Mouse (Mus musculus): ENCODE measurements around the gene Gm20388. TPM values are rescaled to one million over a fixed set of nuclear protein-coding genes. Genes with fewer than 3 reads are reported as not detected.

The Gm20388 gene
- total RNA-seq, 2 experiments from 2014 or later = 18.5 to 23.8 TPM

GRCm38 (mm10) chr8:124230496-124231175, 4320.0 kb downstream of the Gm20388 start:
- ATAC-seq (replicated peaks; ENCODE audit: poor library complexity, severe bottlenecking) = no peak

DNA sequence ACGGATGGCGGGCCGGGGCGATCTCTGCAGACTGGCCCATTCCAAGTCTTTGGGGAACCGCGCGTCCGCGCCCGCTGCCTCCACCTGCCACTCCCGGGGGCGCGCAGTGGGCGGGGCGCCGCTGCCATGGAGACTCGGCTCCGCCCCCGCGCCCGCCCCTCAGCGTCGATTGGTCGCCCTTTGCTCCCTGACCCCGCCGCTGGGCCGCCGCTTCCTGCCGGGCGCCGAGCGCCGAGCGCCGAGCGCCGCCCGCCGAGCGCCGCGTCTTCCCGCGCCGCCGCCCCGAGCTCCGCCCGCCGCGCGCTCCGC, 4320.5 kb downstream of the Gm20388 start, which contains the start of gene Galnt2:
Galnt2 (plus strand) TSS at position 216 of the 309 bp plus-strand sequence.
- ATAC-seq (replicated peaks; ENCODE audit: poor library complexity, severe bottlenecking) = peak; percentile 85

GRCm38 (mm10) chr8:124231485-124232279, 4321.0 kb downstream of the Gm20388 start:
- peak; percentile 22 for ATAC-seq (replicated peaks; ENCODE audit: poor library complexity, severe bottlenecking)

DNA sequence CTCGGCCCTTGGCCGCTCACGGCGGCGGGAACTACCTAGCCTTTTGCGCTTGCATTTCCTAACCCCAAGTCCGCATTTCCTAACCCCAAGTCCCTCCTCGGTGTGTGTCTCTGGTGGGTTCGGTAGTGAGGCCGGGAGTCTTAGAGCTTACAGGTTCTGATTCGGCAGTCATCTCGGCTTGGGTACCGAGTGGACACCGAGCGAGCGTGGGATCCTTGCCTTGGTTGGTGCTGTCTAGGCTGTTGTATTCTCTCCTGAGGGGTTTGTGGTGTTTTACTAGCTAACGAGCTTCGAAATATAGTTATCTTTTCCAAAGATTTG, 4321.6 kb downstream of the Gm20388 start:
- peak; percentile 17 for ATAC-seq (replicated peaks; ENCODE audit: poor library complexity, severe bottlenecking)

DNA sequence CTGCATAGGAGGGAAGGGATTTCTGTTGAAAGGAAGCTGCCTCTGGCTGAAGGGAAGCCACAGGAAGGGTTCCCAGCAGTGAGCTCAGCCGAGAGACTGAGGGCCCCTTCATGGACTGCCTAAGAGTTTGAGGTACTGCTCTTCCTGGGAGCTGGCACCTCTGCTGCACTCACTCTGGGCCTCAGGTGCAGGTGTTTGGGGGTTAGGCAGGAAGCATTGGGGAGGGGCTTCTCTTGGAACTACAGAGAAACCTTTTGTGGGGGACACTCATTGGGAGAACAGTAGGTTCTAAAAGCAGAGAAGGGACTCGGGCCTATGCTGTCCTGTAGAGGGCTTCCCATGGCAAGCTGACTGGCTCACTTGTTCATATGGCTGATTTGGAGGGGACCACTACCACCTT, 4323.9 kb downstream of the Gm20388 start:
- ATAC-seq (replicated peaks; ENCODE audit: poor library complexity, severe bottlenecking) = no peak

- ATAC-seq (replicated peaks; ENCODE audit: poor library complexity, severe bottlenecking) = no peak
Observed at GRCm38 (mm10) chr8:124235536-124235935, 4324.9 kb downstream of the Gm20388 start.

DNA sequence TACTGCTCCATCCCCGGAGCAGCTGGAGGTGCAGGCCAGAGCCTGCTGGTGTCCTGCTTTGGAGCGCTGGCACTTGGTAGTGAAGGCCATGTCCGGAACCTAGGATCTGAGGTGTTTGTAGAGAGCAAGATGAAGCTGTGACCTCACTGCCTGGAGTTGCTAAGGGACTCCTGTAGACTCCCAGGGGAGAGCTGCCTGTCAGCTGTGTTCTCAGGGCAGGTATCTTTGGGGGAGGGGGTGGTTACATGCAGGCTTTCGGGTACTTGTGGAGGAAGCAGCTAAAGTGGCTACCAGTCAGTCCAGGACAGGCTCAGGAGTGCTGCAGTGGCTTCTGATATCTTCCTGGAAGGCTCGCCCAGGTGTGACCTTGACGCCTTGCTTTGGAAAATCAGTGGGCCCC, 4328.7 kb downstream of the Gm20388 start:
- ATAC-seq (replicated peaks; ENCODE audit: poor library complexity, severe bottlenecking) = no peak

GRCm38 (mm10) chr8:124240932-124241331, 4330.3 kb downstream of the Gm20388 start:
- peak; percentile 61 for ATAC-seq (replicated peaks; ENCODE audit: poor library complexity, severe bottlenecking)

DNA sequence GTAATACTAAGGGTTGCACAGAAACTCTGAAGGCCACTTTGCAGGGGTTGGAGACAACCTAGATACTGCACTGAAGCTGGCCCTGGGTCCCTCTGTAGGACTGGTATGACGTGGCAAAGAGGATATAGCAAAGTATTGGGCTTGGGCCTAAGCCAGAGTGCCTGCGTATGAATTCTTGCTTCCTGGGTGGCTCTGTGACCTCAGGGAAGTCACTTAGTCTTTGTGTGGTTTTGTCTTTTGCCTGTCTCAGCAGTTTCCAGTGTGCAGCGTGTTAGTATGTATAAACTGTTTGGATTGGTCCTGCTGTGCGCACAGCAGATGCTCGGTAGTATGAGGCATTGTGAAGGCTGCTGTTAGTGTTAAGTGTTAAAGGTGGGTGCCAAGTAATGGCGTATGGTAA, 4331.6 kb downstream of the Gm20388 start:
- ATAC-seq (replicated peaks; ENCODE audit: poor library complexity, severe bottlenecking) = peak; percentile 52

DNA sequence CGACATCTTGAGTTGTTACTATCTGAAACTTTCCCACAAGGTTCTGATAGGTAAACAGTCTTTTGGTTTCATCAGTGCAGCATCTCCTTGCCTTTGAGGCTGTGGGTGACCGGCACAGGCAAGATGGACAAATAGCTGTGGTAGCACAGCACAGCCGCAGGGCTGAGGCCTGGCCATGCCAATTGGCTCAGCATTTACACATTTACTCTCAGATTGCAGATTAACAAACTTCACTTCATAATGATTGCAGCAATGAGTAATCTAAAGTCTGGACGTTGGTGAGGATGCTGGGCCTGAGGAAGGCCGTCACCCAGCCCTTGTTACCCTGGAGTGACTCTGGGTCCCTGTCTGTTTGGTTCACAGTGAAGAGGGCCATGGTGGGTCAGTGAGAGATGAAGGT, 4332.3 kb downstream of the Gm20388 start:
- ATAC-seq (replicated peaks; ENCODE audit: poor library complexity, severe bottlenecking) = no peak

GRCm38 (mm10) chr8:124247581-124247980, 4336.9 kb downstream of the Gm20388 start:
- peak; percentile 34 for ATAC-seq (replicated peaks; ENCODE audit: poor library complexity, severe bottlenecking)

DNA sequence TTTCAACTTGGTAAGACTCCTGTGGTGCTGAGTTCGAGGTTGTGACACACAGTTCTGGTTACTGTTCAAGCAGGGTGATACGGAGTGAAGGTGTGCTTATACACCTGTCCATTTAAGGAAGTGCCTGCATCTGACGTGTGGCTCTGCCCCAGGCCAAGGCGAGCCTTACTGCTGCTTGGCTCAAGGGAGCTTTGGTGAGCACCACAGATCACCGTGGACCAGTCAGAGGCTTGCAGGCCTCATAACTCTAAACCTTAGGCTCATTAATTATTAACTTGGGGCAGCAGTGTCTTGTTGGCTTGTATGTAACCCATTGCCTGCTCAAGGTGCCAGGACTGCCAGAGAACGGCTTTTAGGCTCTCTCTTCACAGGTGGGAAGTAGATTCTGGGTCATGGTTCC, 4338.0 kb downstream of the Gm20388 start:
- no peak for ATAC-seq (replicated peaks; ENCODE audit: poor library complexity, severe bottlenecking)

GRCm38 (mm10) chr8:124250255-124250654, 4339.6 kb downstream of the Gm20388 start:
- ATAC-seq (replicated peaks; ENCODE audit: poor library complexity, severe bottlenecking) = 0 out of 2 replicates have a peak, but pooled peaks have one; percentile 9

- ATAC-seq (replicated peaks; ENCODE audit: poor library complexity, severe bottlenecking) = peak; percentile 93
Observed at GRCm38 (mm10) chr8:124250785-124251184, 4340.1 kb downstream of the Gm20388 start.

DNA sequence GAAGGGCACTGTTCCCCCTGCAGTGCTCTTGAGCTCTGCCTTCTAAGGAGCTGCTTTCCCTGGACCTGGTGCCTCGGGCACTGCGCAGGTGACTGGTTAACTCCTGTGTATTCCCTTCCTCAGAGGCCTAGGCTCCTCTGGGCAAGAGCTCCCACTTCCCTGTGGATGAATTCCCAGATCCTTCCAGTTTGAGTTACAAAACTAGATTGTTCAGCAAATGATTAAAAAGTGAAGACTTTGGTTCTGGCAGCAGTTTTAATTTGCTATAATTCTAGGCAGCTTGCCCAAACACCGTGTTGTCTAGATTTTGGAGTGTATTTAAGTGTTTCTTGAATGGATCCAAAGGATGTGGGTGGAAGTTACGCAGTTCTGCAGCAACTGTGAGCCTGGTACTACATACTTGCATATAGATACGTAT, 4341.9 kb downstream of the Gm20388 start:
- ATAC-seq (replicated peaks; ENCODE audit: poor library complexity, severe bottlenecking) = no peak

- no peak for ATAC-seq (replicated peaks; ENCODE audit: poor library complexity, severe bottlenecking)
Observed at GRCm38 (mm10) chr8:124253939-124254338, 4343.3 kb downstream of the Gm20388 start.

GRCm38 (mm10) chr8:124256841-124257240, 4346.2 kb downstream of the Gm20388 start:
- 0 out of 2 replicates have a peak, but pooled peaks have one; percentile 1 for ATAC-seq (replicated peaks; ENCODE audit: poor library complexity, severe bottlenecking)

DNA sequence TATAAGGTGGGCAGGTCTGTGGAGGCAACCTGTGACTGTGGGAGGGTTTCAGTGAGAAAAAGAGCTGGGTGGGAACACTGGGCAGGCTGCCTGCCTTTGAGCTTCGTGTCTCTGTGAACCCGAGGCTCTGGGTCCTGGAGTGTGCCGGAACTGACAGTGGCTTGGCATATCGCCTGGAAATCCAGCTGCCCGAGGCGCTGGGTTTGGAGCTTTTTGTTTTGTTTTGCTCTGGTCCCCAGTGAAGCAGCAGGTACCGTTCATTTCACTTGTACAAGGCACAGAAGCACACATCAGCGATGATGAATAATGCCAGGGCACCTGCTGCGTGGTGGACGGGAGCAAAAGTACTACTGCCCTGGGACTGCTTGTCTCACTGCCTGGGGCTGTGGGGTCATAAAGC, 4346.7 kb downstream of the Gm20388 start:
- 0 out of 2 replicates have a peak, but pooled peaks have one; percentile 10 for ATAC-seq (replicated peaks; ENCODE audit: poor library complexity, severe bottlenecking)

GRCm38 (mm10) chr8:124259146-124259545, 4348.5 kb downstream of the Gm20388 start:
- ATAC-seq (replicated peaks; ENCODE audit: poor library complexity, severe bottlenecking) = no peak

GRCm38 (mm10) chr8:124259925-124260324, 4349.3 kb downstream of the Gm20388 start:
- no peak for ATAC-seq (replicated peaks; ENCODE audit: poor library complexity, severe bottlenecking)

- ATAC-seq (replicated peaks; ENCODE audit: poor library complexity, severe bottlenecking) = peak; percentile 27
Observed at GRCm38 (mm10) chr8:124260371-124260770, 4349.7 kb downstream of the Gm20388 start.

DNA sequence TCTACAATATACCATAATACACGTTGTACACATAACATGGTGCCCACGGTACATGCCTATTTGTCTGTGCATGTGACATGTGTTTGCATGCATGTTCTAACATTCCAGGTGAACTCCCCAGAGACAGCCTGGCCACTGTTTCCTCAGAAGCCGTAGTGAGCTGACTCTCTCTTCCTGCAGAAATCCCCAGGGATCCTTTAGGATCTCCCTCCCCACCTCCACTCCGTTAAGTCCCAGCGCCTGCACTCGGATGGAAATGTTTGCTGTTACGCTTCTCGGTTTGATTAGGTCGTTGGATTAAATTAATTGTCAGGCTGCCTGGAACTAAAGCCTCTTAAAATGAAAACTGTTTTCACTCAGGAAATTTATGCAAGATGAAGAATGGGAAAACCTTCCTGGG, 4352.4 kb downstream of the Gm20388 start:
- no peak for ATAC-seq (replicated peaks; ENCODE audit: poor library complexity, severe bottlenecking)
